Mouse (Mus musculus) ovary, postnatal 10 days (tissue): ENCODE results near the gene Ccpg1os.
A peak's percentile ranks its signal among the peaks of the same experiment; 100 is the strongest.

Experiments
- DNase-seq: peaks from one replicate; pipeline ENCODE4 v3.0.0; 2022; ENCODE audit warnings: low spot score

Gene Ccpg1os

DNA sequence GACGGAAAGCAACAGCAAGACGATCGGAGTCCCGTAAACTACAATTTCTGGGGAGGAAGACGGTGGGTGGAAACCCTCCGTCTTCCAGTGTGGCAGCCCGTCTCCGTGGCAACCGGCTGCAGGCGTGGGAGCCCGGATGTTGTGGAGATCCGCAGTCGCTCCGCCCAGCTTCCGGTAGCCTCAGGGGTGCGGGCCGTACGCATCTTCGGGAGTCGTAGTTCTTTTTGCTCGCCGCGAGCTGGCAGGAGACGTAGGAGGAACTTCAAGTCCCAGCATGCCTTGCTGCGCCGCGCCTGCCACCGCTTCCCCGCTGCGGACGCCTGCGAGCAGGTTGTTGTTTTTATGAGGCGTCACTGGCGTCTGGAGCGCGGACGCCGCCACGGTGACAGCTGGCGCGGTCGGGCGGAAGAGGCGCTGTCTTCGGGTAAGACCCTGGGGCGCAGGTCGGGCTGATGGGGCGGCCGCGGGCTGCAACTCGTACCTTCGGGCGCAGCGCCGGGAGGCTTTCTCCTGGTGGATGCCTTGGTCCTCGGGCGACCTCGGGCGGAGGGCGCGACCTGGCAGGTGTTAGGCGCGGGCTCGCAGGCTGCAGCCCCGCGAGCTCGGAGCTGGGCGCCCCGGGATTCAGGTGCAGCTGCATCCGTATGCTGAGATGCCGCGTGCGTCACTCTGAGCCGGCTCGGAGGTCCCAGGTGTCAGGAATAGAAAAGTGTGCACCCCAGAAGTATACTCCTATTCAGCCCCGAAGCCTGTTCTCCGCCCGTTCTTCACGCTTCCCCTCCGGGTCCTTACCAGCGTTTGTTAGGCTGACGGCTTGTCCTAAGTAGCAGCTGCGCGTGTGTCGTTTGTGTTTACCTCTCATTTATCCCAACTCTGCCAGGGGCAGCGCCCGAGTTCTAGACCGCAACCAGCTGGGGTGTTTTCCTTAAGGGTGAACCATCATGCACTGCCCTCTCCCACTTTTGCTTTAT lies at the start of gene Ccpg1os, which contains the start of gene Ccpg1:
Gene Ccpg1os (minus strand): TSS at position 133 of the 971 bp plus-strand sequence.
Gene Ccpg1 (plus strand): TSS at position 180 of the 971 bp plus-strand sequence.
- peak; percentile 67 for DNase-seq

DNA sequence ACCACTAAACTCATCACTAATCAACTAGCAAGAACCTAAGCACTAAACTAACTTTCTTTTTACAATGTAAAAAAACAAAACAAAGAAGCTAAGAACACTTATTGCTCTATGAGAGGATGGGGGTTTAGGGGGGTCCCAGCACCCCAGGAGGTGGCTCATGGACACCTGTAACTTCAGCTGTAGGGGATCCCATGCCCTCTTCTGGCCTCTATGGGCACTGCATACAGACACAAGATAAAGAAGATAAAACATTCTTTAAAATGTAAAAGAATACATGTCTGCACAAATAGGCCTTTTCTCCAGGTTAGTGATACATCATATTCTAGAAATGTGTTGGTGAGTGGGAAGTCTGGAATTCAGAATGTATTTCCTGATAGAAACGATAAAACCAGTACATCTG lies 48.2 kb upstream of the Ccpg1os start:
- DNase-seq, result no peak

DNA sequence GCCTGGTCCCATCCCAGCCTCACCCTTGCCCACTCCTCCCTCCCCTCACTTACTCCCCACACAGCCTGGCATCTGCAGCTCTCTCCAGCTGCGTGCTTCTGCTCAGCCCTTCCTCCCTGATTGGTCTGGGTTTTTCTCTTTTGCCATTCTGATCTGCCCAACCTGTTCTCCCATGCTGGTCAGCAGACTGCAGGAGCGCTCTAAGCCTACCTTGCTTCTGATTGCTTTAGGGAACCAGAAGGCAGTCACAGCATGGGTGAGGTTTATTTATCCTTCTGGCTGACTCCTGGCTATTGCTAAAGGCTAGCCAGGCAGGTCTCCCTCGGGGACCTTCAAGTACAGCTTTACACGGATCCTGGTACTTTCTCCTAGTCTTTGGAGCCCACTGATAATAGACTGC lies 46.2 kb upstream of the Ccpg1os start:
- no peak for DNase-seq

DNA sequence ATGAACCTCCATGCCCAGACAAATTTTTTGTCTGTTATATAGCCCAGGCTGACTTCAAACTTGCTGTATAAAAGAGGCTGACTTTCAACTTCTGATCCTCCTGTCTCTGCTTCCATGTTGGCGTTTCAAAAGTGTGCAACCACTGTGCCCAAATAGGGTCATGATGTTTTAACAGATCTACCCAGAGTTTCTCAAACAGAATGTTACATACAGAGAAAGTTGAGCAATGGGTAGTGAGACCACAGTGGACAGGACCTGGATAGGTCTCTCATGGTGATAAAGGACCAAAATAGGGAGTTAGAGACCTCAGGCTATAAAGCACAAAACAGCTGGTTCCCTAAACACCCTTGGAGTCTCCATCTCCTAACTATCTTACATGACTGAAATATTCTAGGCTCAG lies 45.3 kb upstream of the Ccpg1os start:
- no peak for DNase-seq

DNA sequence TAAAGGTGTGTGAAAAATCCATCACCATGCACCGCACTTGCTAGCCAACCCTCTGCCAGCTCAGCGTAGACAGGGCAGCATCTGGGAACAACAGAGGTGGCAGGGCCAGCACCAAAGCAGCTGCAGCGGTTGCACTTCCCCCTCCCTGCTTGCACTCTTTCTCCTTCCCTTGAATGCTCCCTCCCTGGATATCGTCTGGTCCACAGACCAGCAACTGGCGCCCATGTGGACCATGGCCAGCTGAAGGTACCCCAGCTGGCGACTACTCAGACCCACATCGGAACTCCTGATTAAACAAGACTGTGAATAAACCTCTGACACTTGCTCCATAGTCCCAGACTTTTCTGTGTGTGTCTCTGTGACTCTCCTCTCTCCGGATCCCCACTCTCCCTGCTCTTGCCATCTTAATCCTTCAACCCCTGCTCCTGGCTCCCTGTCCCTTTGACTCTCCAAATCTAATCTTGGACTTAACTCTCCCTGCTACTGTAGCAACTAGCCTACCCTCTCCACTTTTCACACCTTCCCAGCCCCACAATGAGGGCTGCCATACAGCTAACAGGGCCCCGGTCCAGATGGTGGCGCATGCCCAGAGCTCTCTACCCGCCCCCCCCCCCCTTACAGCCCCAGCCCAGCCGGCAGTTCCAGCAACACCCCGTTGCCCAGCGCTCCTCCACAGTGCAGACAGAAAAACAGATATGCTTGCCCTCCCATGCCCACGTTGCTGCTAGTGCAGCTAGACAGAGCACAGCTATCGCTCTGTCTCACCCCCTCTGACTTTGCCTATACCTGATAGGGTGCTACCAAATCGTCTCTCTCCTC lies 40.8 kb upstream of the Ccpg1os start:
- no peak for DNase-seq

DNA sequence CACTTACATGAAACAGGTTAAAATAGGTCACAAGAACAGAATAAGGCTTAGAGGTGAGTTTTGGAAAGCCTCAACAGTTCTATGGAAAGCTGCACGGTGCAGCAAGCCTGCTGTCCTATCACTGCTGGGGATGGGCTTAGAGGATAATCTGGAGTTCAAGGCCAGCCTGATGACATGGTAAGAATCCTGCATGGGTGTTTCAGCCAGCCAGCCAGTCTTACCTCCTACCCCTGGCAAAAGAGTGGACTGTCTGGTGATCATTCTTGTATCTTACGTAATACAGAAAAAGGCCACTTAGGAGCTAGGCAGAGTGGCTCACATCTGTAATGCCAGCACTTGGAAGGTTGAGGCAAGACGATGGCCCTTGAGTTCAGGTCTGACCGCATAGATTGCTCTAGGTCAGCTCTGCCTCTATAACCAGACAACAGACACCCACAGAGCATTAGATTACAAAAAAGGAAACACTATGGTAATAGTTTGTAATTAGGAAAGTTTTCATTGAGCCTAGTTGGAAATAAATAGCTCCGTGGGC lies 35.5 kb upstream of the Ccpg1os start:
- DNase-seq, result no peak

DNA sequence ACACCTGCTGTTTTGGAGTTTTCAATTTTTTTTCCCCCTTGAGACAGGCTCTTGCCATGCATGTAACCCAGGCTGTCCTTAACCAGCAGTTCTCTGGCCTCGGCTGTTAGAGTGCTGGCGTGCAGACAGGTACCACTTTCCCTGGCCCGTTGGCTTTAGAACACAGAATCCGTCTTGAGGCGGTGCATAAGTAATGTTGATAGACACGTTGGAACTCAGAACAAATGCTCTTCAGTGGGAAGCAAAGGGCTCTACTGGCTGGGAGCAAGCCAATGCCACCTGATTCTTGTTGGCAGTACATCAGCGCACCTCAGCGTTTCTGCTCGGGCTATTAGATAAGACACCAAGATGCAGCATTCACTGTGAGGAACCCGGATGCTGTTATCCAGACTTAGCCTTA lies 34.7 kb upstream of the Ccpg1os start:
- DNase-seq, result no peak

DNA sequence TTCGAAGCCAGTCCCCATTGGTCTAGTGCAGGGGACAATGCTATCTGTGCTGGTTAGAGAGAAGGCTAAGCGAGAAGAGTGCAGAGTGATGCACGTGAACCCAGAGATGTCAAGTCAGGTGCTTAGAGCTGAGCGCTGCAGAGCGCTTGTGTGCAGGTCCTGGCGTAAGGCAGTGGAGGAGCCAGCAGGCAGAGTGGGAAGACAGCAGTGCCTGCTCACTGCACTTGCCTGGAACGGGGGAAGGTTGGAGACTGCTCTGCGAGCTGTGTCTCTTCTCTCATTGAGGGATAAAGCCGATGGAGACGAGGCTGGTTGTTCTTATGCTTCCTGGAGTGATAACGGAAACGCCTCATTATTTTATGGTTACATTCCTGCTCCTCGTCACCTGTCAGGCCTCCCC lies 29.5 kb upstream of the Ccpg1os start:
- no peak for DNase-seq

DNA sequence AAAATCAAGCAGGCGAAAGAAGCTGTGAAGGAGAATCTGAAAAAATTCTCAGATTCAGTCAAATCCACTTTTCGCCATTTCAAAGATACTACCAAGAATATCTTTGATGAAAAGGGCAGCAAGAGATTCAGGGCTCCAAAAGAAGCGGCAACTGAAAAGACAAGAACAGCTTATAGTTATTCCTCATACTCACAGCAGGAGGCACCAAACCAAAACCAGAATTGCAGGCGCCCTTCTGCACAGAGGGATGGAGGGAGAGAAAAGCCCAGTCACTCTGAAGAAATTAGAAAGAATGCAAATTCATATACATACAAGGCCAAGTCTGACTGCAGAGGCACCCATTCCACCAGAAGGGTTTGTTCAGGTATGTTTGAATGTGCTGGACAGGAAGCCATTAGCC lies 27.4 kb upstream of the Ccpg1os start:
- DNase-seq, result no peak

DNA sequence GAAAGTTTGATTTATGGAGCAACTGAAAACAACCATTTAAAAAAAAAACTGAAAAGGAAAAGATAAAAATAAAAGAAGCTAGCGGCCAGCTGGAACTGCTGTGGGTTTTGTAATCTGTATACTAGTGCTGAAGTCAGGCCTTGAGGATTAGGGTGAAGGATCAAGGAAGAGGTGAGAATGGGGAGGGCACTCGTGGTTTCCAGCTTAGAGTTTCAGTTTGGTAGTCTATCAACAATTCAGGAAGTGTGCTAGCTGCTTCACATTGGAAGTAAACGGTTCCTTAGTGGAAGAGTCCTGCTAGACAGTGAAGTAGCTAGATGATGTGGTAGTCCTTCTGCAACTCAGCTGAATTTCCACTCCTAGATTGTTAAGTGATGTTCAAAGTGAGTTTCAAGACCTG lies 23.2 kb upstream of the Ccpg1os start:
- DNase-seq, result no peak

DNA sequence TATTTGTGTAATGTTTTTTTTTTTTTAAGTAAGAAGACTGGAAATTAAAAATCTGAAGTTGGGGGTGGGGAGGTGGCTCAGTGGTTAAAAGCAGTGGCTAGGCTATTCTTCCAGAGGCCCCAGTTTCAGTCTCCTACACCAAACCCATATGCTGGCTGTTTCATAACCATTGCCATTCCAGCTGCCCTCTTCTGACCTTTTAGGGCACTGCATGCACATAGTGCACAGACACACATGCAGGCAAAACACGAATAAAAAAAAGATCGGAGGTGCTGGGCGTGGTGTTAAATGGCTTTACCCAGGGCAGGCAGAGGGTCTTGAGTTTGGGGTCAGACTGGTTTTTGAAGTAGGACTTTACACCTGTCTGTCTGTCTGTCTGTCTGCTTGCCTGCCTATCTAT lies 21.0 kb upstream of the Ccpg1os start:
- no peak for DNase-seq

DNA sequence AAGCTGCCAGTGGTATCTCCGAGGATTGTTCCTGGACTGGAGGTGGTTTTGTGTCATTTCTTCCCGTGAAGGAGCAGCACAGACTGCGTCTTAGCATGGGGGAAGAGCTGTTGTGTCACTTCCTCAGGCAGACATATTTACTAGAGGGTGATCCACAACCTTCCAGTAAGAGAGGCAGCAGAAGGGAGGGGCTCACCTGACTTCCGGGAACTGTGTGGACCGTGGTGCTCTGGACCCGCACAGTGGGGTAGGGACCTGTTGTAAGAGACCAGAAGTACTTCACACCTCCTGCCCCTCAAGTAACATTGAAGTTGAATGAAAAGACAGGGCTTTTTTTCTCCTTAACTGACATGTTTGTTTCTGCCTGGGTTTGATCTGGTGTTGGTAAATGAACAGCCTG lies 19.9 kb upstream of the Ccpg1os start:
- DNase-seq, result no peak

DNA sequence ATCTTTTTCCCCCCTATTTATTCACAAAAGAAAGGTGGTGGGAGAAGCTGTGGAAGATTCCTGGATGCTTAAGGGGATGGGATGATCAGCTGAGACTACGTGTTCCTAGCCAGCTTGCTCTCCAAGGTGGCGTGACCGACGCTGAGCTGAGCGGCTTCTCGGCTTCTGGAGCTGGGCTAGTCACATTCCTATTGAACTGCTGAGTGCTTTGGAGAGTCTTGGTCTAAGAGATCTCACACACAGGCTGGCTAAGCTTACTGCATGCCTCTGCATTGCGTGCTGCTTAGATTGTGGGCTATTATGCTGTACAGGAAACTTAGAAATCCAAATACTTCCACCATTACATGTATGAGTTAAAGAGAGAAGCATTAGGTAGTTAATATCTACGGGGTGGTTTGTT lies 18.9 kb upstream of the Ccpg1os start:
- DNase-seq, result no peak

DNA sequence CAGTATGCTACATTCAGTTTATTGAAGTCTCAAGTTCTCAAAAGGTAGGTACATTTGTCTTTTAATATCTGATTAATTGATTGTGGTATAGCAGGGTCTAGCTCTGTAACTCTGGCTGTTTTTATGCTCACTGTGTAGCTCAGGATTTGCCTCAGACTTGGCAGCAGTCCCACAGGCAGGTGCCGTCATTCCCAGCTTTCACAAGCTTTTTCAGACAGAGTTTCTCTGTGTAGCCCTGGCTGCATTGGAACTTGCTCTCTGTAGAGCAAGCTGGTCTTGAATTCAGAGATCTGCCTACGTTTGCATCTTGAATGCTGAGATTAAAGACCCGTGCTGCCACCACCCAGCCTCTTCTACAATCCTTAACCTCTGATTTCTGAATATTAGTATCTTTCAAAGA lies 17.0 kb upstream of the Ccpg1os start:
- no peak for DNase-seq

DNA sequence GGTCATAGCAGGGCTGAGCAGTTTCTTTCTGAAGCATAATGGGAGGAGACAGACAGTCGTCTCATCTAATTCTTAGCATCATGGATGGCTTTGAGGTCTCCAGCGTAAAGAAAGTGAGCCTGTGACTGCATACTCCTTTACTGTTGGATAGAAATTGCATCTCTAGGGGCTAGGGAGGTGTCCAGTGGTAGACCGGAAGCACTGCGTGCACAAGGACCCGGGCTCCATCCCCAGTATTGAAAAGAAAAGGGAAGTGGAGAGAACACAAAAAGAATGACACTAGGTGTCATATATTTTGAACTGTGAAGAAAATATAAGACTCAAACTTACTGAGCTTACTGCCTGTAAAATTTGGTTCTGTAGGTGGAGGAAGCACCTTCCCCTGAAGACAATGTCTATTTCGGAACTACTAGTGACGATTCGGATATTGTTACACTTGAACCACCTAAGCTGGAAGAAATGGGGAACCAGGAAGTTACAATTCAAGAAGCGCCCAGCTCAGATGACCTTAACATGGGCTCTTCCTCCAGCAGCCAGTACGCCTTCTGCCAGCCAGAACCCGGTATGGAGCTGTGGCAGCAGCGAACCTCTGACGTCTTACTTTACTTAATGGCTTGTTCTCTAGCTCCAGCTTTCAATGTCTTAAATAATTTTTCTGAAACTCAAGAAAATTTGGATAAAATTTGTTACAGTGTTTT lies 16.3 kb upstream of the Ccpg1os start:
- DNase-seq, result no peak

DNA sequence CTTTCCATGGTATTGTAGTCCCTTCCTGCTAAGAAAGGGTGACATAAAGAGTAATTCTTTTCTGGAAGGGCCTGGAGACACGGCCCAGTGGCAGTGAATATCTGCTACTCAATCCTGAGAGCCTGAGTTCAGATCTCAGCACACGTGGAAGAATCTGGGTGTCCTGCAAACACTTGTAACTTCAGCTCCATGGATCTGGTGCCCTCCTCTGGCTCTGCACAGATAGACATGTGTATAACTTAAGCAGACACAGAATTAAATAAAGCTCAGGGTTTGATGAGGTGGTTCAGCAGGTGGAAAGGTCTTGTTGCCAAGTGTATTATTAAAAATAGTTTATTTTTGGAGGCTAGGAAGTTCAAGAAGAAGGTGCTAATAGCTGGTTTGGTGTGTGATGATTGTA lies 15.3 kb upstream of the Ccpg1os start:
- no peak for DNase-seq

DNA sequence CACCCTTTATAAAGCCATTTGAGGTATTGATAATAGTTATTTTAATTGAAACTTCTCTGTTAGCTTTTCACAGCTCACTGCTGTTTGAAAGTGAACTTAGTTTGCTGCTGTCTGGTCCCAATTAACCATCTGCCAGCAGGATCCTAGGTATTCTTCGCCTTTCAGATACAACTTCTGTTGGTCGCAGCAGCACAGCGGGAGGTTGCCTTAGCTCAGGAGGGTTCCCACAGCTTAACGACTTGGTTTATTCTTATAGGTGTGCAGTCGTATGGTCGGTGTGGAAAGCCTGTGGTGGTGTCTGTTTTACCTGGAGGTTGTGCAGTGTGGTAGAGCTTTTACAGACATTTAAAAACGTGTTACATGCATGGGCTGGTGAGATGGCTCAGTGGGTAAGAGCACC lies 11.6 kb upstream of the Ccpg1os start:
- DNase-seq, result no peak

DNA sequence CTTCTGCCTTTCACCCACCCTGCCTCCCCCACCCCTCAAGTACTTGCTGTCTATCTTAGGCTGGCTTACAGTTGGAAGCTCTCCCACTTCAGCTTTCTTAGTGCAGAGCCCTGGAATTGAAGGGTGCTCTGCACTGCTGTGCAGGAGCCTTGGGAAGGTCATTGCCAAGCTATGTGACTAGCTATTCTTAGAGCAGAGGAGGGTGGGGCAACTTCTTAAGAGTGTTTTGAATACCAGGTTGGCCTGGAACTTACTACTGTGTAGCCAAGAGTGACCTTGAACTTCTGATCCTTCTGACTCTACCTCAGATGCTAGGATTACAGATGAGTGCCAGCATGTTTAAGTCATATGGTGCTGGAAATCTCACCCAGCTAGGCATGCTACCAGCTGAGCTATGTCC lies 11.0 kb upstream of the Ccpg1os start:
- no peak for DNase-seq

DNA sequence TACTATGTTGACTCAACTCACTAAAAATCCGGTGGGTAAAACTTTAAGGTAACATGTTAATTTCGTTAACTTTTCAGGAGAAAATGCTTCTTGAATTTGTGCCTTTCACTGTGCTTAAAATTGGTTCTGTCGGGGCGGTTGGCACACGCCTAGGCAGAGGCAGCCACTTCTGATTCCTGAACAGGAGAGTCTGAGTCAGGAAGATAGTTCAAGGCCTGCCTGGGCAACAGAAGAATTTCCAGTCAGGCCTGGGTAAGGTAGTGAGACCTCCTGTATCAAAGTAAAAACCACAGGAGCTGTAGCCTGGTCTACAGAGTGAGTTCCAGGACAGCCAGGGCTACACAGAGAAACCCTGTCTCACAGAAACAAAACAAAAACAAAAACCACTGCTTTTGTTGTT lies 7.4 kb upstream of the Ccpg1os start:
- DNase-seq, result no peak

DNA sequence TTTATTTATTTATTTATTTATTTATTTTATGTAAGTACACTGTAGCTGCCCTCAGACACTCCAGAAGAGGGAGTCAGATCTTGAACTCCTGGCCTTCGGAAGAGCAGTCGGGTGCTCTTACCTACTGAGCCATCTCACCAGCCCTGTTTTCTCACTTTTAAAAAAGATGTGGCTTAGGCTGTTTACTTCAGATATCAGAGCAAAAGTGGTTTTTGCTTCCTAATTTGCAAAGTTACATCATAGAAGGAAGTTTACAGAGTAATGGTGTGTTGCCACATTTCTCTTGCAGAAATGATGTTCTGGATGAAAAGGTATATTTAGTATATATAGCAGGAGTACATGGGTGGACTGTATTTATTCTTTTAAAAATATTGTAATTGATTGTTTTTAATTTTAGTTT lies 6.2 kb upstream of the Ccpg1os start:
- no peak for DNase-seq

DNA sequence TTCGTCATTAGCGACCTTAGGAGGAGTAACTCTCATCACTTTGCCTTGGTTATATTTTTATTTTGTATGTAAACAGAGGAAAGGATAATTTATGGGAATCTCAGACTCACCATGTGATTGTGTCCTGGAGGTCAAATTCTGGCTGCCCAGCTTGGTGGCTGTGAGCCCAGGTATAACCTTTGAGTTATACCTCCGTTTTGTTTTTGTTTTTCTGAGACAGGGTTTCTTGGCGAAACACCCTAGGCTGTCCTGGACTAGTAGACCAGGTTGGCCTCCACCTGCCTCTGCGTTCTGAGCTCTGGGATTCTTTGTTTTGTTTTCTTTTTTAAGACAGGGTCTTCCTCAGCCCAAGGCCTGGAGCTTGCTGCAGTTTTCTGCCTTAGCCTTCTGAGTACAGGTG lies 3.5 kb upstream of the Ccpg1os start:
- DNase-seq, result no peak

DNA sequence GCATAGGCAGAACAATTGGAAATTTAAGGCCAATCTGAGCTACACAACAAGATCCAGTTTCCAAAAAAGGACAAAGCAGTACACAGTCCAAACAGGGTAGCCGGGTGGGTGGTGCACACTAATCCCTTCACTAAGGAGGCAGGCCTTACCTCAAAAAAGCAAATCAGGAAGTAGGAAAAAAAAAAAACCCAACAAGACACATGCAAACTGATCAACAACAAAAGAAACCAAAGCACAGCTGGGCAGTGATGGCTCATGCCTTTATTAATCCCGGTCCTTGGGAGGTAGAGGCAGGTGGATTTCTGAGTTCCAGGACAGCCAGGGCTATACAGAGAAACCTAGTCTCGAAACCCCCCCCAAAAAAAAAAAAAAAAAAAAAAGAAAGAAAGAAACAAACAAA lies 2.5 kb upstream of the Ccpg1os start:
- no peak for DNase-seq
